Mouse (Mus musculus) heart, embryonic 10.5 days (tissue): ENCODE results near the gene Dnajc15. TPM values are rescaled to one million over a fixed set of nuclear protein-coding genes. Genes with fewer than 3 reads are reported as not detected.

Experiments
- DNase-seq: peaks from one replicate; pipeline ENCODE4 v3.0.0-alpha.2; 2017; ENCODE audit warnings: low spot score
- H3K27ac ChIP-seq: fragments of 300-500 bp; sonication (generic); 2 replicates; pipeline ENCODE4 v1.5.1; 2016; ENCODE audit warnings: mild to moderate bottlenecking
- H3K27me3 ChIP-seq: fragments of 300-500 bp; sonication (generic); 2 replicates; pipeline ENCODE4 v1.6.1; 2016; ENCODE audit warnings: mild to moderate bottlenecking; ENCODE audit not compliant: poor library complexity, insufficient read depth, severe bottlenecking
- H3K36me3 ChIP-seq: fragments of 300-500 bp; sonication (generic); 2 replicates; pipeline ENCODE4 v1.6.1; 2016; ENCODE audit warnings: mild to moderate bottlenecking, moderate library complexity
- H3K4me1 ChIP-seq: fragments of 300-500 bp; sonication (generic); 2 replicates; pipeline ENCODE4 v1.6.1; 2016; ENCODE audit warnings: mild to moderate bottlenecking
- H3K4me3 ChIP-seq: fragments of 300-500 bp; sonication (generic); 2 replicates; pipeline ENCODE4 v1.5.1; 2016; ENCODE audit warnings: mild to moderate bottlenecking, moderate library complexity
- H3K9me3 ChIP-seq: fragments of 300-500 bp; sonication (generic); 2 replicates; pipeline ENCODE4 v1.6.1; 2016; ENCODE audit warnings: mild to moderate bottlenecking, moderate library complexity
- WGBS: fragments of 180-500 bp; shearing (Covaris S2); methylation state at CpG from one replicate; pipeline ENCODE4 v1.1.7; 2016; 5-methylcytosine and 5-hydroxymethylcytosine counted together
- polyA plus RNA-seq: library from polyadenylated mRNA; unstranded; fragments of >200 nt; fragmentation: Nextera tagmentation; extraction: Ambion mirVana; gene quantifications from 2 replicates; pipeline ENCODE4 v1.2.1, GENCODE M21; 2016

Gene Dnajc15
- polyA plus RNA-seq, 1 experiment from 2014 or later, result 123 TPM

- H3K9me3 ChIP-seq, result no peaks in the 10 kb centered on the region
Measured at GRCm38 (mm10) chr14:77848349-77848748, 26.6 kb downstream of the Dnajc15 start.

GRCm38 (mm10) chr14:77846206-77846605, 28.7 kb downstream of the Dnajc15 start:
- H3K27ac ChIP-seq, result no peak overlapping the region
- H3K27me3 ChIP-seq, result no peaks in the 10 kb centered on the region

More at GRCm38 (mm10) chr14:77848349-77848748, 26.6 kb downstream of the Dnajc15 start:
- no peaks in the 10 kb centered on the region for H3K27me3 ChIP-seq
- WGBS, result 88% methylated on average over 1 of the region's 1 CpGs
- no peak overlapping the region for H3K4me3 ChIP-seq
- H3K4me1 ChIP-seq, result peaks cover 4% of the 10 kb centered on the region; the same call in 1 of the 2 replicates
- H3K36me3 ChIP-seq, result peaks cover 10% of the 10 kb centered on the region; the same call in 1 of the 2 replicates
- DNase-seq, result no peak
- no peak overlapping the region for H3K27ac ChIP-seq

GRCm38 (mm10) chr14:77845479-77845878, 29.4 kb downstream of the Dnajc15 start:
- no peak for DNase-seq
- Histone ChIP-seq H3K9me3 (no peaks in the 10 kb centered on the region), H3K4me3 (no peak overlapping the region), H3K27me3 (no peaks in the 10 kb centered on the region), H3K36me3 (no peaks in the 10 kb centered on the region; the same call in 1 of the 2 replicates), H3K4me1 (peaks cover 4% of the 10 kb centered on the region; the same call in 1 of the 2 replicates), H3K27ac (no peak overlapping the region)
- 82% methylated on average over 1 of the region's 1 CpGs for WGBS

More at GRCm38 (mm10) chr14:77846206-77846605, 28.7 kb downstream of the Dnajc15 start:
- no peak for DNase-seq
- Histone ChIP-seq H3K4me3 (no peak overlapping the region), H3K36me3 (no peaks in the 10 kb centered on the region; the same call in 1 of the 2 replicates), H3K4me1 (peaks cover 4% of the 10 kb centered on the region; the same call in 1 of the 2 replicates), H3K9me3 (no peaks in the 10 kb centered on the region)
- WGBS, result 83% methylated on average over 4 of the region's 4 CpGs

DNA sequence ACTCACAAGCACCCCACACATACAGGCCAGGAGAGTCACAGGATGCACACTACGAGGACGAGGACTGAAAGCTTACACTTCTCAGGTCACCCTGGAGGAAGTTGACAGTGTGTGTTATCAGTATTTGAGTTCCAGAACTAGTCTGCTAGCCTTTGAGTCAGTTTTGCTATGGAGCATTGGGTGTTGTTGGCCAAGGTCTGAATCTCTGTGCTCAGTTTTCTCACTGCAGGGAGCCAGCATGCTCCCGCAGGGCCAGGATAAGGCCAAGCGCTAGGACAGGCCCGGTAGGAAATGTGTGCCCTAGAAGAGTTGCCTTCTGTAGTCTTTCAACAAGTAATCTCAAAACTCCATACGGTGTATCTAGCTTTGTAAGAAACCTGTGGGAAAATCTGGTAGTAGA, 34.4 kb downstream of the Dnajc15 start:
- no peaks in the 10 kb centered on the region for H3K9me3 ChIP-seq
- 53% methylated on average over 6 of the region's 6 CpGs for WGBS
- no peak overlapping the region for H3K4me3 ChIP-seq
- no peak for DNase-seq
- H3K27me3 ChIP-seq, result no peaks in the 10 kb centered on the region
- no peak overlapping the region; the same call in 1 of the 2 replicates for H3K27ac ChIP-seq
- H3K4me1 ChIP-seq, result peaks cover 3% of the 10 kb centered on the region; the same call in 1 of the 2 replicates
- no peaks in the 10 kb centered on the region; the same call in 1 of the 2 replicates for H3K36me3 ChIP-seq

GRCm38 (mm10) chr14:77840078-77840477, 34.8 kb downstream of the Dnajc15 start:
- Histone ChIP-seq H3K4me3 (no peak overlapping the region), H3K36me3 (no peaks in the 10 kb centered on the region; the same call in 1 of the 2 replicates), H3K27ac (no peak overlapping the region), H3K27me3 (no peaks in the 10 kb centered on the region), H3K4me1 (no peaks in the 10 kb centered on the region), H3K9me3 (no peaks in the 10 kb centered on the region)
- DNase-seq, result no peak
- 90% methylated on average over 2 of the region's 2 CpGs for WGBS

- DNase-seq, result no peak
- no peaks in the 10 kb centered on the region for H3K27me3 ChIP-seq
- WGBS, result 87% methylated on average over 2 of the region's 2 CpGs
- H3K36me3 ChIP-seq, result no peaks in the 10 kb centered on the region
- no peak overlapping the region for H3K27ac ChIP-seq
- no peaks in the 10 kb centered on the region for H3K4me1 ChIP-seq
- no peaks in the 10 kb centered on the region for H3K9me3 ChIP-seq
- no peak overlapping the region for H3K4me3 ChIP-seq
Measured at GRCm38 (mm10) chr14:77836794-77837193, 38.1 kb downstream of the Dnajc15 start.

GRCm38 (mm10) chr14:77832359-77832758, 42.6 kb downstream of the Dnajc15 start:
- H3K9me3 ChIP-seq, result no peaks in the 10 kb centered on the region
- H3K4me3 ChIP-seq, result no peak overlapping the region
- no peak for DNase-seq
- H3K27ac ChIP-seq, result no peak overlapping the region
- H3K36me3 ChIP-seq, result no peaks in the 10 kb centered on the region
- H3K27me3 ChIP-seq, result no peaks in the 10 kb centered on the region
- no peaks in the 10 kb centered on the region for H3K4me1 ChIP-seq

GRCm38 (mm10) chr14:77831936-77832335, 43.0 kb downstream of the Dnajc15 start:
- Histone ChIP-seq H3K4me1 (no peaks in the 10 kb centered on the region), H3K27ac (no peak overlapping the region), H3K36me3 (no peaks in the 10 kb centered on the region), H3K9me3 (no peaks in the 10 kb centered on the region), H3K4me3 (no peak overlapping the region), H3K27me3 (no peaks in the 10 kb centered on the region)
- no peak for DNase-seq
- WGBS, result 81% methylated on average over 4 of the region's 4 CpGs

DNA sequence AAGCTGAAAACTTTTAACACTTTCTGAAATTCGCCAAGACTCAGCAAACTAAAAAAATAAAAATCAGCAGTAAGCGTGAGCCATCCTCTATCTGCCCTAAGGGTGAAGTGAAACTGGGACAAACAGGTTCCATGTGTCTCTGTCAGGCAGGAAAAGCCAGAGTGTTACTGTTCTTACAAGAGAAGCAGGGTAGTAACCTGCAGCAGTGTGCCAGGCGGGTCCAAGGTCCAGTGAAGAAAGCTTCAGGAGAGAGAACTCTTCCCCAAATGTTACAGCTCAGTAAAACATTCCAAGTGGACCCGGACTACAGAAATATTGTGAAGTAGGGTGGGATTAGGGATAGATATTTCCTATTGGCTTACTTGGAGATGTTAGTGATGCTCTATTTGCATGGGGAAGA, 45.3 kb downstream of the Dnajc15 start:
- Histone ChIP-seq H3K4me1 (no peaks in the 10 kb centered on the region), H3K4me3 (no peak overlapping the region), H3K27ac (no peak overlapping the region), H3K27me3 (no peaks in the 10 kb centered on the region), H3K36me3 (peaks cover 6% of the 10 kb centered on the region; the same call in 1 of the 2 replicates), H3K9me3 (no peaks in the 10 kb centered on the region)
- no peak for DNase-seq
- 84% methylated on average over 4 of the region's 4 CpGs for WGBS

GRCm38 (mm10) chr14:77825891-77826290, 49.0 kb downstream of the Dnajc15 start:
- Histone ChIP-seq H3K4me3 (no peak overlapping the region), H3K9me3 (no peaks in the 10 kb centered on the region; the same call in 1 of the 2 replicates), H3K36me3 (peaks cover 31% of the 10 kb centered on the region; the same call in 1 of the 2 replicates), H3K27me3 (no peaks in the 10 kb centered on the region), H3K4me1 (no peaks in the 10 kb centered on the region), H3K27ac (no peak overlapping the region)
- 84% methylated on average over 3 of the region's 3 CpGs for WGBS
- DNase-seq, result no peak

DNA sequence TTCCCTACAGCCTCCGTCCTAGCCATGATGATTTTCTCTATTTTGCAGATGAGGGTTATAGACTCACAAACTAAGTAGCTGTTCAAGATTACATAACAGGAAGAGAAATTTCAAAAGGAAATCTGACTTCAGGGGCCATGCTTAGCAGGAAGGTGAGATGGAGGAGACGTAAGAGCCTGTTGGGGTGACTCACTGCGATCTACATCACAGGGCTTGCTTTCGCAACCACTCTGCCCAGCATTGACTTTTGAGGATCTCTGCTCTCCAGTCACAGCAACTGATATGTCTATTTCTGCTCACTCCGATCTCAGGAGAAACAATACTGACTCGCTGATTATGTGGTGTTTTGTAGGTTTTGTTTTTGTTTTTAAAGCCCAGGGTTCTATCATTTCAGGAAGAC, 49.8 kb downstream of the Dnajc15 start:
- no peaks in the 10 kb centered on the region for H3K27me3 ChIP-seq
- 85% methylated on average over 6 of the region's 6 CpGs for WGBS
- no peak overlapping the region for H3K4me3 ChIP-seq
- H3K9me3 ChIP-seq, result no peaks in the 10 kb centered on the region; the same call in 1 of the 2 replicates
- H3K4me1 ChIP-seq, result no peaks in the 10 kb centered on the region
- DNase-seq, result no peak
- peaks cover 34% of the 10 kb centered on the region; the same call in 1 of the 2 replicates for H3K36me3 ChIP-seq
- no peak overlapping the region for H3K27ac ChIP-seq

DNA sequence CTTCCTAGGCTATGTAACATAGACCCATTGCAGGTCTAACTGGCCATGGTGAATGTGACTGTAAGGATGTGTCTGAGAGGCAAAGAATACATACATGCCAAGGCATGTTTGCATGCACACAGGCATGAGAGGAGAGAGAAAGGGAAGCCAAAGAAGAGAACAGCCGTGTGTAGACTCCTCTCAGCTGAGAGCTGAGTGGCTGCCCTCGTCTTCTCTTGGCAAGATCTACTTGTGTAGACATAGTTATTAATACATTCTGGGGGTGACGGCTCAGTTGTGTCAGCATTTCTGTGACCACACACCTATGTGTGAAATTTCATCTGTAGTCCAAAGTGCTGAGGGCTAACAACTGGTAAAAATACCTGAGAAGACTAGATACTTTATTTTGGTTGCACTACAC, 55.1 kb downstream of the Dnajc15 start:
- Histone ChIP-seq H3K4me3 (no peak overlapping the region), H3K27me3 (no peaks in the 10 kb centered on the region), H3K27ac (no peak overlapping the region), H3K4me1 (no peaks in the 10 kb centered on the region), H3K36me3 (peaks cover 29% of the 10 kb centered on the region; the same call in 1 of the 2 replicates), H3K9me3 (no peaks in the 10 kb centered on the region; the same call in 1 of the 2 replicates)
- WGBS, result 87% methylated on average over 3 of the region's 3 CpGs
- DNase-seq, result no peak

- Histone ChIP-seq H3K27me3 (no peaks in the 10 kb centered on the region), H3K4me3 (no peak overlapping the region), H3K27ac (no peak overlapping the region), H3K36me3 (peaks cover 19% of the 10 kb centered on the region; the same call in 1 of the 2 replicates), H3K4me1 (no peaks in the 10 kb centered on the region), H3K9me3 (no peaks in the 10 kb centered on the region; the same call in 1 of the 2 replicates)
- DNase-seq, result no peak
- WGBS, result 90% methylated on average over 6 of the region's 6 CpGs
Measured at GRCm38 (mm10) chr14:77817561-77817960, 57.4 kb downstream of the Dnajc15 start.

DNA sequence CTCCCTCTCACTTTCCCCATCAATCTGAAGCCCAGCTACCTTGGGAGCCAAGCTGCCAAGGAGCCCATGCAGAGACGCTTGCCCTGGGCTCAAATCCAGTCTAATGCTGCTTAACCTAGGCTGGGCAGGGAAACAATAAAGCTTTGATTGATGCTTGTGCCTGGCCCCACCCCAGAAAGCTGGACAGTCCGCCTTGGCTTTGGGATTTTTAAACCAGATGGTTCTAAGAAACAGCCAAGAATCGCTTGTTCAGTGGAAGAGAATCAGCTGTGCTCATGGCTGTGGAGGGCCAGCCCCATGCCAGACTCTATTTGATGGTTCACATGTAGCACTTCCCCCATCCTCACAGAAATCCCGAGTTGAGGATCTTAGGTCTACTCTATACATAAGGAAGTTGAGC, 60.0 kb downstream of the Dnajc15 start:
- WGBS, result 72% methylated on average over 4 of the region's 4 CpGs

More for the DNA sequence above, 60.0 kb downstream of the Dnajc15 start:
- Histone ChIP-seq H3K36me3 (no peaks in the 10 kb centered on the region), H3K27me3 (no peaks in the 10 kb centered on the region), H3K9me3 (no peaks in the 10 kb centered on the region), H3K4me1 (no peaks in the 10 kb centered on the region), H3K27ac (no peak overlapping the region), H3K4me3 (no peak overlapping the region)
- no peak for DNase-seq
